Mouse (Mus musculus) cerebellum, postnatal 10 days (tissue): ENCODE results near the gene Irx4.
A peak's percentile ranks its signal among the peaks of the same experiment; 100 is the strongest.

Source experiments
- DNase-seq, 2 experiments: peaks; one replicate each; pipeline ENCODE4 v3.0.0; 2021; ENCODE audit warnings: mixed read lengths in 2 of 2

Irx4 gene

DNA sequence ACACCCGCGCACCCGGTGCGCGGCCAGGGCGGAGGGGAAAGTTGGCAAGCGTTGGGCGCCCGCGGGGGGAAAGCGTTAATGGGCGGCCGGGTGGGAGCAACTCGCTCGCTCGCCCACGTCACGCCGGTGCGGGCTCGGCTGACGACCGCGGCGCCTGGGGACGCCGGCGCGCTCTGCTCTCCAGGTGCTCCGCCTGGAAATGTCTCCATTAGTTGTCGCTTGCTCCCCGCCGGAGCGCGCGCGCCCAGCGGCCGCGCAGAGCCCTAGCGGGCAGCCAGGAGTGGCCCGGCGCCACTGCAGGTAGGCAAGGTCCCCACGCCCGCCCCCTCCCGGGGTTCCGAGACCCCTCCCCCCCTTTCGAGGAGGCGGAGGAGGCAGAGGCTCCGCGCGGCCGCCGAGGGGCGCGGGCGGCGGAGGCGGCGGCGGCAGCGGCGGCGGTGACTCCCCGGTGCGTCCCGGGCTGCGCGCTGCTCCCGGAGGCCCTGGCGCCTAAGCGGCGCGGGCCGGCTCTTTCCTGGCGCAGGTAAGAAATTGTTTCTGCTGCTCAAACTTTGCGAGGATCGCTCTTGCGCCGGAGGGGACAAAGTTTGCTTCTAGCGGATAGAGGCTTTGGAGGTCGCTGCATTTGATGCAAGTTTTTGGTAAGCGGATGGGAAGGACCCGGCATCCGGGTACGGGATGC is at the start of gene Irx4:
Gene Irx4, plus strand, starts transcription at position 126 of the 682 bp plus-strand sequence.
- no peak for DNase-seq

GRCm38 (mm10) chr13:73214301-73214700 is 46.0 kb upstream of the Irx4 start:
- DNase-seq, result peak; percentile 28 to 29

DNA sequence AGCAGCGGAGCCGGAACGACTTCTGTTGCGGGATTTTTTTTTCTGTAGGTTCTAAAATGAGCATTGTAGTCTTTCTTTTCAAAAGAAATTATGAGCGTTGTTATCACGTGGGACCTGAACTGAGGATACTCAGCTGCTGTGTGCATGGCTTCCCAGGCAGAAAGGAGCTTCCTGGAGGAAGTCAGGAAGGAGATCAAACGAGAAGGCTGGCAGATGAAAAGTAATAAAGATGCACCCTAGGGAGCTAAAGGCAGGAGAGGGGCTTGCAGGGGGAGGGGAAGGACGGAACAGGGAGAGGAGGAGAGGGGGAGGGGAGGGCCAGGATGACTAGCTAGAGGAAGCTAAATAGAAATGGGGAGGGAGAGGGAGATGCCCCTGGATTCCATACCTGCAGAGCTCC is 23.8 kb upstream of the Irx4 start:
- DNase-seq, result no peak

DNA sequence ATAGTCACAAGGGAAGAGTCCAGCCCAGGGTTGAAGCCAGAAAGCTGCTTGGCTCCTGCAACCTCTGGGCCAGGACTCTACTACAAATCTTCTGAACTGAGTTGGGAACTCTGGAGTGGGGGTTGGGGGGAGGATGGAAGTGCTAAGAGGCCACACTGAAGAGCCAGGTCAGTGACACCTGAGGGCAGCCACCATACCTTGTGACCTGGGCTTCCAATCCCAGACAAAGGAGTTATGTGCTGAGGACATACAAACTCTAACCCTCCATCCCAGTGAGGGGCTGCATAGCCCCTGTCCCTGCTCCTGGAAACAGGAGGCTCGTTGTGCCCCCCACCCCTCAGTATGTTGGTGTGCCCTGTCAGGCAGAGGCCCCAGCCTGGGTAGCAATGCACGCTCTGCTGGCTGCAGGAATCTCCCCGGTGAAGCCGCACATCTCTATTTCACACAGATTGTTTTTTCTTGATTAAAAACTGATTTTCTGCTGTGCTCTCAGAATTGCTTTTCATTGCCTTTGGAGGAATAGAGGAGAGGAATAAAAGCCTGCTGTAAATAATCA is 21.0 kb upstream of the Irx4 start:
- no peak for DNase-seq

DNA sequence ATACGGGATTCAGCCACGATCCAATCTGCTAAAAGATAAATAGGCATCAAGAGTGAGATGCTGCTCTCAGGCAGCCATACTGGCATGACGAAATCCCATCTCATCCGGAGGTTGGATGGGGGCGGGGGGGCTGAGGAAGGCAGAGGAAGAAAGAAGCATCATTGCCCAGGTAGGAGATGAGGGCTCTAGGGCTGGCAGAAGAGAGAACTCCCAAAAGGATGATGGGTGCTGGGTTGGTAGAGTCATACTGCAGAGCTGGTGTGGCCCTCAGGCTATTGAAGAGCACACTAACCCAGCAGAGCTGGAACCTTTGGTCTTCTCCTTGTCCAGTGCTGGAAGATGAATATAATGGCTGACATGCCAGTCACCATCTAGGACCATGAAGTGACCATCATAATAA is 17.7 kb upstream of the Irx4 start:
- no peak for DNase-seq

GRCm38 (mm10) chr13:73246961-73247360 is 13.3 kb upstream of the Irx4 start:
- no peak for DNase-seq

DNA sequence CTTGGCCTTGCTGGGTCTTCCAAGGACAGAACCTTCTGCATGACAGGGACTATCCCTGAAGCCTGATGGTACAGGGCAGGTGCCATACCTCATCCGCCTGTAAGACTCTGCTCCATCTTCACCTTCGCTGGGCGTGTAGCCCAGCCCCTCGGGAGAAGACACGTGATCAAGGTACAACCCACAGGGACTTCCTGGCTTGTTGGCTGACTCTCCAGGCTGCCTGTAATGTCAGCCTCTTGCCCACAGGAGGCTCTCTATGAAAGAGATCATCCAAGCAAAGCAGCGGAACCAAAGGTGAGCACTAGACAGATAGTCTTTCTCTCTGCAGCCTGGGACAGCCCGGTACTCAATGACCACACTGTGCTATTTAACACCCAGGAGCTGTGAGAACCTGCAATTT is 9.1 kb upstream of the Irx4 start:
- no peak for DNase-seq

DNA sequence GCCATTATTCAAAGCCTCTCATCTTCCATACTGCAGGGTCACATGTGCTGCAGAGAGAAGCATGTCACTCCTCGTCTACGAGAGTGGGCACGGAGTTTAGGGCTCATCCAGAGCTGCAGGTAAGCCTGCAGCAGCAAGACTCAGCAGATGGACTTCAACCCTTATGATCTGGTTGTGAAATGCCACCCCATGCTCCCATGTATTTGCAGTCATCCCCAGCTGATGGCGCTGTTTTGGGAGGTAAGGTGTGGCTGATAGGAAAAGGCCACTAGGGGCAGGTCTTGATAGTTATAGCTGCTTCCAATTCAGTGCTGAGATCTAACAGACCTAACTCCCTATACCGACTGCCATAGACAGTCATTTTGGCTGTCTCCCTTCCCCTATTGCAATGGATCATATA is 8.3 kb upstream of the Irx4 start:
- no peak for DNase-seq

- DNase-seq, result no peak
Measured at GRCm38 (mm10) chr13:73258415-73258814, 1.9 kb upstream of the Irx4 start.

DNA sequence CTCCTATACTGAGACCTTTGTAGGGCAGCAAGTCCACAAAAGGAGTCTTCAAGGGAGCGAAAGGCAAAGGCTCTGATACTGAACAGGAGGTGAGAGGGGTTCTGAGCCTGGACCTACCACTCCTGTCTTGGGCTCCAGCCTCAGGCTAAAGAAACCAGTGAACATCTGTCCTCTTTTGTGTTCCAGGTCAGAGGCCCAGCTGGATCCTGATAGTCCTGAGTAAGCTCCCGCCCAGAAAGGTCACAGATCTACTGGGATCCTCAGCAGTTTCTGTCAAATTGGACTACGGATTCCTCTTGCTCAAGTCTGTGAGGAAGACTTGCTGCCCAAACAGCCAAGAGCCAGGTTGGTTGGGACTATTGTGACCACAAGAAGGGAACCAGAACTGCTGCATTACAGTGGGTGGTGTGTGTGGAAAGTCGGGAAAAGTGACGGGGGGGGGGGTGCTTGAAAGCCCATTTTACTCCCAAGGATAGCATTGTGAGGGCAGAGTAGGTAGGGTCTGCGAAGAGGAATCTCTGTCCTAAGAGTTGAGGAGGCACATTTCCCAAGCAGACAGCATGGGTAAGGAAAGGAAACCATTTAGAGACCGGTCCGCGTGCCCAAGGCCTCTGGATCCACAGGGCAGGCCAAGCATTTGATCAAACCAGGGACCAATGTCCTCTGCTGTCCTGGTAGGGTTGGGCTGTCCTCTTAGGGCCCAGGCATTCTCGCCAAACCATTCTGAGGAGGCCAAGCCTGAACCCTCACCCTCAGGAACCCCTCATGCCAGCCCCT is 514 bp upstream of the Irx4 start:
- no peak for DNase-seq

DNA sequence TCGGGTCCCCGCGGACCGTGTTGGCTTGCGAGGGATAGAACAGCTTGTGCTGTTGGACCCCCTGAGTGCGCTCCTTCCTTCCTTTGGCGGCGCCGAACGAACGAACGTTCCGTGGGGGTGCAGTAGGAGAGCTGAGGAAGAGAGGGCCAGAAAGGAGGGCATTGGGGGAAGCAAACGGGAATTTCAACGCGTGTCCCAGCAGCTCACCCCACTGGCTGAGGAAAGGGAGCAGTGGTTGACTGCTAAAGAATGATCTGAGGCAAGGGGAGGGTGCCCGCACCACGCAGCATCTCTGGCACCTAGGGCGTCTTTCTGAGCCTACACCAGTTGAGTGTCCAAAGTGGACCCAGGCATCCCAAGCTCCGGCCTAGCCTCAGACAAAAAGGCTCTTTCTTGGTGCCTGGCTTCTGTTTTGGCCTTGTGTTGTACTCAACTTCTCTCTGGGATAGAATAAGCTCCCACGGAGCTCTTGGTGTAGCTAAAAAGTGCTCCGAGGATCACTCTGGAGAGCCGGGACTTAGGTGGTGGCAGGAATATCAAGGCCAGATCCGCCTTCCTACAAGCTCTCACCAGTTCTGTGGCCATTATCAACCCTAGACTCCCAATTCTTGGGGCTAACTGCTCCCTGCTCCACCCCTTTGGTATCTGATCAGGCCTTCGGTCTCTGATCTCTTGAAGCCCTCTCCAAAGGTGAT is 904 bp downstream of the Irx4 start:
- DNase-seq, result no peak

DNA sequence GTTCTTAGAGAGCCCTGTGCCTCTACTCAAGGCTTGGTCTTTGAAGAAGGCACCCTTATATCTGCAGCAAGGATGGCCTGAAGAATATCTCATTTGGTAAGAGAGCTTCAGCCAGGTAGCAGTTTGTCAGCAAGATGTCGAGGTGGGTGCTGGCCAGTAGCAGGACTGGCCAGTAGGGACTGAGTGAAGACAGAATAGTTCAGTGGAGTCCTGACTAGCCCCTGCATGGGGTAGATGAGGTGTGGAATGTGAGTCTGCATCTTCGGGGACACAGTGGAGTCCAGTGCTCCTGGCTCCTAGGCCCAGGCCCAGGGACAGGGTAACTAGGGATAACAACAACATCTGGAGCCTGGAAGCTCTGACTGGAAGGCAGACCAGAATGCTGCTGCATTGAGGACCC is 1.6 kb downstream of the Irx4 start:
- no peak for DNase-seq

GRCm38 (mm10) chr13:73262336-73263127 is 2.3 kb downstream of the Irx4 start:
- DNase-seq, result no peak

GRCm38 (mm10) chr13:73263128-73263971 is 3.1 kb downstream of the Irx4 start:
- DNase-seq, result peak in 1 of 2 experiments; percentile 36

DNA sequence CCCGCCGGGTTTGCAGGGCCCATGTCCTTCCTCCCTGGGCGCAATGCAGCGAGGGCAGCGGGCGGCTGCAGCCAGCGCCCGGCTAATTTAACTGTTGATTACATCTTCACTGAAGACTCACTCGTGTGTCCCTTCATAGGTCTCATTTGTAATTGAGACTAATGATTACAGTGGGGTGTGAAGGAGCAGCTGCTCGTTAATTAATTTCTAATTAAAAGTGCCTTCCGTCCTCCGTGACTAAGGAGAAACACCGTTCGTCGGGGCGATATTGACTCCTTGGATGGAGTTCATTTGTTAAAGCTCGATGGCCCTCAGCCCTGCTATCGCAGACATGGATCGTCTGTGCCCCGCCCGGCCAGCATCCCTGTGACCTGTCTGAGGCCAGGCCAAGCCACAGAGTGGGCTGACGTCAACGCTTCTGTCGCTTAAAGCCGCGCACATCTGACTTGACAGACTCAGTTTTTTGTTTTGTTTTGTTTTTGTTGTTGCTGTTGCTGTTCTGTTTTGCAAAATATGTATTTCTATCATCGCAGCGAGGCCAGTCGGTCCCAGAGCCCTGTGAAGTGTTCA is 4.0 kb downstream of the Irx4 start:
- DNase-seq, result no peak

- no peak for DNase-seq
Measured at GRCm38 (mm10) chr13:73264831-73265230, 4.6 kb downstream of the Irx4 start.

DNA sequence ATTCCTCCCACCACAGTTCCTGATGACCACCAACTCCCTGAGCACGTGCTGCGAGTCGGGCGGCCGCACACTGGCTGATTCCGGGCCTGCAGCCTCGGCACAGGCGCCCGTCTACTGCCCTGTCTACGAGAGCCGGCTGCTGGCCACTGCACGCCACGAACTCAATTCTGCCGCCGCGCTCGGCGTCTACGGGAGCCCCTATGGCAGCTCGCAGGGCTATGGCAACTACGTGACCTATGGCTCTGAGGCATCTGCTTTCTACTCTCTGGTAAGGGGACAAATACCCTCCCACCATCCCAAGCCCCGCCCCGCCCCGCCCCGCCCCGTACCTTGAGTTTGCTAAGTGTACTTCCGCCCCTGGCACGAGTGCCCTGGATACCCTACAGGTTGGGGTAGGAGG is 5.2 kb downstream of the Irx4 start:
- DNase-seq, result peak; percentile 27 to 44

GRCm38 (mm10) chr13:73267551-73267950 is 7.3 kb downstream of the Irx4 start:
- DNase-seq, result no peak

DNA sequence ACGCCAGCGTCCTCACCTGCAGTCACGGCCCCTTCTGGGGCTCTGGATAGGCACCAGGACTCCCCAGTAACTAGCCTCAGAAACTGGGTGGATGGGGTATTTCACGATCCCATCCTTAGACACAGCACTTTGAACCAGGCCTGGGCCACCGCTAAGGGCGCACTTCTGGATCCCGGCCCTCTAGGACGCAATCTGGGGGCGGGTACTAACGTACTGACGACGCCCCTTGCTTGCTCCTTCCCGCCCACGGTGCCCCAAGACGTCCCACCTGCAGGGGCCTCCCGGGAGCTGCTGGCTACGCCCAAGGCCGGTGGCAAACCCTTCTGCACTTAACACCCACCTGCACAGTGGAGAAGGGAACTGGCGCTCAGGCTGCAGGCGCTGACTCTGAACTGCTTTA is 8.4 kb downstream of the Irx4 start:
- no peak for DNase-seq

DNA sequence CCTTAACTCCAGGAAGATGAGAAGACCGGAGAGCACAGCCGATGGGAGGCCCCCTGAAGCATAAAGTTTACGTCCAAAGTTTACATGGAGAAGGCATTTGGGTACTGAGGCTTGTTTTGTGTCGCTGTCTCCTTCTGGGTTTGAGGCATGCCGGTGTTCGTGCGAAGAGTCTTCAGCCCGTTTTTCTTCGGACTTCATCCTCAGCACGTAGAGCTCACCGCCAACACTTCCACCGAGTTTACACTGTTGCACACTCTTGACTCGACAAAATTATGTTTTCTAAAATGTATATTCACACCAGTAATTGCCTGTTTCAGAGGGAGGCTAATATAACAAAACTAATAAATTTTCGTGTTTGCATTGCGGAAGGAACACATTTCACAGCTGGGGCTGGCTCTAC is 9.0 kb downstream of the Irx4 start:
- no peak for DNase-seq

DNA sequence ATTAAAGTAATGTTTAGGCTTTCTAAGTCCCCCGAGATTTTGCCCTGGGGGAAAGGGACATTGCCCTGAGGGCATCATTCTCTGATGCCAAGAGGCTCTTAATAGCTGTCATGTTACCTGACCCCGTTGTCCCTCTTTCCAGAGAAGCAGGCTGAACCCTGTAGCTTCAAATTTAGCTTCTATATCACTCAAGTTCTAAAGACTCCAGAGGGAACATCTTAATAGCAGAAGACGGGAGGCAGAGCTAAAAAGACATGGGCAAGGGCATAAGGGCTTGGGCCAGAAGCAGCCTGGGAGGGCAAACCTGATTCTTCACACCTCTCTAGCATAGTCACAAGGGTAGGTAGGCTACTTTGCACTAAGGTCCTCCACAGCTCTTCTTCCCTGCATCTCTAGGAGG is 9.6 kb downstream of the Irx4 start:
- DNase-seq, result no peak
